Mouse (Mus musculus) midbrain, embryonic 16.5 days (tissue): ENCODE results near the gene Gm49721. TPM values are rescaled to one million over a fixed set of nuclear protein-coding genes. Genes with fewer than 3 reads are reported as not detected.
"Not testable (repeated sequence)": the region's sequence is repeated elsewhere in the genome, so short reads cannot be mapped to it uniquely, and the experiment has no call there.

ENCODE experiments used
- ATAC-seq: fragments of 200-750 bp; cut with Nextera tagmentation; 2 replicates; pipeline ENCODE4 v1.8.0; 2017; ENCODE audit warnings: moderate TSS enrichment
- H3K27ac ChIP-seq: fragments of 300-500 bp; sonication (generic); 2 replicates; pipeline ENCODE4 v1.5.1; 2014; ENCODE audit warnings: mild to moderate bottlenecking, low read length, mixed read lengths
- H3K27me3 ChIP-seq: fragments of 300-500 bp; sonication (generic); 2 replicates; pipeline ENCODE4 v1.6.1; 2014; ENCODE audit warnings: low read depth, low read length, mixed read lengths; ENCODE audit not compliant: control insufficient read depth, insufficient read depth
- H3K36me3 ChIP-seq: fragments of 300-500 bp; sonication (generic); 2 replicates; pipeline ENCODE4 v1.6.1; 2014; ENCODE audit warnings: mild to moderate bottlenecking, low read length, moderate library complexity, mixed read lengths; ENCODE audit not compliant: control insufficient read depth, insufficient read depth
- H3K4me1 ChIP-seq: fragments of 300-500 bp; sonication (generic); 2 replicates; pipeline ENCODE4 v1.6.1; 2014; ENCODE audit warnings: mild to moderate bottlenecking, low read length, mixed read lengths; ENCODE audit not compliant: control insufficient read depth, insufficient read depth
- H3K4me2 ChIP-seq: fragments of 300-500 bp; sonication (generic); 2 replicates; pipeline ENCODE4 v1.6.1; 2014; ENCODE audit warnings: mild to moderate bottlenecking, low read length, mixed read lengths
- H3K4me3 ChIP-seq: fragments of 300-500 bp; sonication (generic); 2 replicates; pipeline ENCODE4 v1.5.1; 2014; ENCODE audit warnings: low read depth, mild to moderate bottlenecking, low read length, moderate library complexity, mixed read lengths
- H3K9ac ChIP-seq: fragments of 300-500 bp; sonication (generic); 2 replicates; pipeline ENCODE4 v1.6.1; 2014; ENCODE audit warnings: low read depth, low read length, mixed read lengths
- H3K9me3 ChIP-seq: fragments of 300-500 bp; sonication (generic); replicated peaks from 2 replicates; pipeline ENCODE4 v1.6.1; 2014; ENCODE audit warnings: mild to moderate bottlenecking, low read length, mixed read lengths; ENCODE audit not compliant: control insufficient read depth, poor library complexity, severe bottlenecking
- WGBS: fragments of 180-500 bp; shearing (Covaris S2); extraction: QIAGEN DNeasy Blood & Tissue Kit; methylation state at CpG from one replicate; pipeline ENCODE4 v1.1.7; 2014; 5-methylcytosine and 5-hydroxymethylcytosine counted together
- polyA plus RNA-seq: library from polyadenylated mRNA; unstranded; fragments of >200 nt; fragmentation: Nextera tagmentation; extraction: Ambion mirVana; gene quantifications from 2 replicates; pipeline ENCODE4 v1.2.1, GENCODE M21; 2015

Gene Gm49721
- polyA plus RNA-seq, 1 experiment from 2014 or later = 0.44 TPM

DNA sequence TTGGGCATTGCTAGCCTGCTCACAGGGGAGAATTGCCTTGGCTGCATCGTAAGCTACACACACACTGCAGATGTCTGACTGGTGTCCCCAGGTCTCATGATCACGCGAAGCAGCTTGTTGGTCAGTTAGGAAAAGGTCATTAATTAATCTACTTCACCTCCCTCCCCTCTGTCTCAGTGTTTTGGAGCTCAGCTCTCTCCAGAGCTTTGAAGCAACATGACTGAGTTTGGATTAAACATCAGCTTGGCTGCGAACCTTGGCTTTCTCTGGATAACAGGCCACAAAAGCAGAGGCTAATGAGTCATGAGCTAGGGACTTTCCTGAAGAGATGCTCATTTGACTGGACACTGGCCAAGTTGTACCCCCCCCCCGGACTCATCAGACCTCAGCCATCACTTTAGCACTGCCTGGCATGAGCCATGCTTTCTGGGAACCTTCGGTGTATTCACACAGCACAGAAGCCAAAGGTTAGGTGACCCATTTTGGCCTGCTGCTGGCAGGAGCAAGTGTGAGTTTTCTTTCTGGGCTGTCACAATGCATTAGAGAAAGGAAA lies 52.0 kb downstream of the Gm49721 start:
- H3K4me1 ChIP-seq, H3K9me3 ChIP-seq, H3K27ac ChIP-seq, H3K9ac ChIP-seq, ATAC-seq, H3K4me3 ChIP-seq, H3K36me3 ChIP-seq, H3K4me2 ChIP-seq, H3K27me3 ChIP-seq: not testable (repeated sequence)
- 82% methylated on average over 3 of the region's 6 CpGs for WGBS

DNA sequence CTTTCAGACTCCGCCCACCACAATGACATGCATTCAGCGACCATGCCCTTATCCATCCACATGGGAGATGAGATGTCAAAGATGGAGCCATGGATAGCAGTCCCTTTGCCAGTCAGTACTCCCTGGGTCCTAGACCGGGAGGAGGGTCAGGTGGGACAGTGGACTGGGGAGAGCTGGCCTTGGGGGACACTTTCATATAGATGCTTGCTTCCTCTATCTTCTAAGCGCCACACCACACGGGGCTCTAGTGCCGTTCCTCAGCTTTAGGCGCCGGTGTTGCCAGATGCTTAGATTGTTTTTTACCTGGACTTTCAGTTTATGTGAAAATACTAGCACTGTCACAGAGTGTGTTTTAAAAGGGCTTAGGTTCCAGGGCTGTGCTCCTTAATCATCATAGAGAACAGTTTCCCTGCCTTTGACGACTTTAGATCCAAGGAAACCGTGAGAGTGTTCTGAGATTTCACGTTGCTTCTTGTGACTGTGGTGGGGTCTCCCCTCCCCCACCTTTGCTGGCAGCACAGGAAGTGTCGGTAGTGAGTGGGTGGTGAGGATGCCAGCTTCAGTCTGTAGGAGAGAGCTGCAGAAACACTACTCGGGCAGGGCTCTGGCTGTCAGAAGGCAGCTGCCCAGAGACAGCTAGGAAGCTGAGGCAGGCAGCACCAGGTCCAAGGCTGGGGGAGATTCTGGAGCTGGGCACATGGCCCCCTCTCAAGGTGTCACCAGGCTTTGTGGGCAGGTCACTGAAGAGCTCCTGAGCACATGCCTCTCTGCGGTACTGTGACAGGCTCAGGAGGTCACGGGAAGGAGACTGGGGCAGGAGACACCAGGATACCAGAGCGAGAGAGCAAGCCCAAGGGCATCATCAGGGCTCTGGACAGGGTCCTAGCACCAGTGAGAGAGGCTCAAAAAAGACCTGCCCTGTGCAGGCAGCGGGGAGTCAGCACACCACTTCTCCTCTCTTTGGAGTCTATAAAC lies 54.8 kb downstream of the Gm49721 start:
- not testable (repeated sequence) for H3K9ac ChIP-seq, ATAC-seq, H3K36me3 ChIP-seq, H3K4me2 ChIP-seq, H3K27ac ChIP-seq, H3K9me3 ChIP-seq, H3K27me3 ChIP-seq, H3K4me1 ChIP-seq, H3K4me3 ChIP-seq
- WGBS = 43% methylated on average over 2 of the region's 17 CpGs

DNA sequence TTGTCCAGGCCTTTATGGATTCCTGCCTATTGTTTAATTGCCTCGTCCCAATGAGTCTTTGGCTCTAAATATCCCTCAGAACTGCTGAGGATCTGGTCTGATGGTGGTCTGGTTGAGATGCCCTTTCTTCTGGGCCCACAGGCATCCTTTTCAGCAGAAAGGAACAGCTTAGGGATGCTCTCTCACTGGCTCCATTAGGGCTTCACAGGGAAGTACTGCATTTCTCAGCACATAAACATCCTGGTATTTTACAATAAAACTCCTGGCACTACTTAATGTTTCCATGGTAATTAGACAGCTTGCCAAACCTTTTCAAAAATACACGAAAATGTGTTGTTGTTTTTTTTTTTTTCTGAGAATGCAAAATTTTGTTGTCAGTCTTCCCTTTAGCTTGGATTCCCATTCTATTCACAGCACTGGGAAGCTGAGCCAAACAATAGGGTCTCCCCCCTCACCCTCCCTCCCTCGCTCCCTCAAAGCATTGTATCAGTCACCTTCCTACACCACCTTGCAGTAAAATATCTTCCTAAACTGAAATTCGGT lies 90.4 kb downstream of the Gm49721 start:
- not testable (repeated sequence) for H3K36me3 ChIP-seq, H3K9me3 ChIP-seq, H3K4me2 ChIP-seq, H3K27ac ChIP-seq, H3K4me3 ChIP-seq, H3K27me3 ChIP-seq, H3K9ac ChIP-seq, ATAC-seq, H3K4me1 ChIP-seq
- WGBS = 38% methylated on average over 2 of the region's 4 CpGs

DNA sequence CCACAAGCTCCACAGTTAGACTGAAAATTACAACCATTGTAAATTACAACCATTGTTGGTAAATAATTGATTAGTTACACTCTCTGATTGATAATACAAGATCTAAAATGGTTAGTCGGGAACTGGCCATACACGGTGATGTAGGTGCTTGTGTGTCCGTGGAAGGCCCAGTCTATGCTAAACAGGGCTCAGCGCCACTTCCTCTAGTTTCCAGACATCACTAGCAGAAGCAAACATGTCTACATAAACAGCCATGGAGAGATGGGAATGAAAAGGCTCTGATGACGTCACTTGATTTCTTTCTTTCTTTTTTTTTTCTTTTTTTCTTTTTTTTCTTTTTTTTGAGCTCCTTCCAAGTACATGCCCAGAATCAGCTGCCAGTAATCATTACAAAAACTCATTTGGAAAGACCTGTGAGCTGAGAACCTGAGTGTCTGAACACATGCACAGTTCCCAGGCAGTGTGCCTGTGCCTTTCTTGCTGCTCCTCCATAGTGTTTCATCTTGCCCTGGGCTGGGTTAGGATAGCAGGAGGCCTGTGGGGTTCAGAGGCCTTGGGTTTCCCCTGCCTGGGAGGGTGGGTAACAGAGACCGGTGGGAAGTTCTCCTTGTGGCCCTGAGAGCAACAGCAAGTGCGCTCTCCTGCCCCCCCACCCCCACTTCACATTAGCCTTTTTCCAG lies 91.0 kb downstream of the Gm49721 start:
- not testable (repeated sequence) for H3K4me3 ChIP-seq, H3K4me1 ChIP-seq, H3K27ac ChIP-seq, H3K9me3 ChIP-seq, H3K4me2 ChIP-seq, H3K36me3 ChIP-seq, H3K27me3 ChIP-seq, H3K9ac ChIP-seq
- ATAC-seq = 0 out of 2 replicates have a peak, but pooled peaks have one; percentile 36
- 47% methylated on average over 5 of the region's 7 CpGs for WGBS

DNA sequence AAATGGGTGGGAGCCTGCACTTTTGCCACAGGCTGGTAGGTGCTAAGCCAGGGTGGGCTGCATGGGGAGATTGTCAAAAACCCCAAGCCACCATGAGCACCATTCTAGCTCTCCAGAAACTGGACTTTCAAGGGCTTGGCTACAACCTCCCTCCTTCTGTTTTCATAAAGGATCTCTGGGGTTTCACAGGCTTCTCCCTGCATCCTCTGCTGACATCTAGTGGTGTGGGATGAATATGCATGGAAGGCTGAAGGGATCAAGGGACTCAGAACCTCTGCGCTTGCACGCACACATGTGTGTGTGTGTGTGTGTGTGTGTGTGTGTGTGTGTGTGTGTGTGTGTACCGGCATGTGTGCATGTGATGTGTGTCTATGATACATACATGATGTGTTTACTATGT lies 95.8 kb downstream of the Gm49721 start:
- not testable (repeated sequence) for H3K27me3 ChIP-seq, H3K27ac ChIP-seq, H3K9me3 ChIP-seq, H3K4me1 ChIP-seq, H3K9ac ChIP-seq, H3K36me3 ChIP-seq, H3K4me2 ChIP-seq, H3K4me3 ChIP-seq
- 30% methylated on average over 3 of the region's 3 CpGs for WGBS
- ATAC-seq = peak; percentile 56

DNA sequence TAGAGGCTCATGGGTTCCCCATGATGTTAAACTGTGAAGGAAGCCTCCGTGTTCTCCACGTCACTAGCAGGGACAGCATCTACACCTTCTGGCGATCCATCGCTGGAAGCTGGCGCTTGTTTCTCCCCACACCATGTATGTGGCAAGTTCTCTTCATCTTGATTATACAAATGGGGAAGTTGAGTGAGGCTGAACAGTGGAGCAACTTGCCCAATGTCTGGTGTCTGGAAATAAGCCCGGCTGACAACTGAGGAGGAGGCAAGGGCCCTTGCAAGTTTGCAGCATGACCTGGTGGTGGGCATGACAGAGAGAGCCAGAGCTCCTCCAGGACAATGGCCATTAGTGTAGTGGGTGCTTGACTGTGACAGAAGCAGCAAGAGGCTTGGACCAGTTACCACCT lies 96.8 kb downstream of the Gm49721 start:
- H3K27ac ChIP-seq, H3K9ac ChIP-seq, H3K36me3 ChIP-seq, H3K4me2 ChIP-seq, H3K4me3 ChIP-seq, ATAC-seq, H3K27me3 ChIP-seq, H3K9me3 ChIP-seq, H3K4me1 ChIP-seq: not testable (repeated sequence)
- WGBS = 90% methylated on average over 5 of the region's 6 CpGs

DNA sequence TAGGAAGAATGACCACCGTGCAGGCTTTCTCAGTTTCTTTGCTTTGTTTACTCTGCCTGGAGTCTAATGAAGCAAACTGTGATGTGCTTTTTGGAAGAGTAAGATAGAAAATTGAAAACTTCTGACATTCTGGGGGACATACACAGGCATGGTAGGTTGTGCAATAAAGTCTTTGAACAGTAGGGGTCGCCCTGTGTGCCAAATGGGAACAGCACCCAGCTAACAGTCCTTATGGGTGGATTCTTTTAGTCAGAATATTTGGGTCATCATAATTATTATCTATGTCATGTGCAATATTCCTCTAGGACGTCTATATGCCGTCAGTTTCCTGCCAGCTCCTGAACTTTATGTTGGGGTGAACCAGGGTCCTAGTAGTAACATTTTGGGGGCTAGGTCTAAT lies 100.9 kb downstream of the Gm49721 start:
- not testable (repeated sequence) for H3K4me2 ChIP-seq, H3K27me3 ChIP-seq, H3K9me3 ChIP-seq, ATAC-seq, H3K4me1 ChIP-seq, H3K9ac ChIP-seq, H3K4me3 ChIP-seq, H3K36me3 ChIP-seq, H3K27ac ChIP-seq
- 0% methylated on average over 1 of the region's 4 CpGs for WGBS

DNA sequence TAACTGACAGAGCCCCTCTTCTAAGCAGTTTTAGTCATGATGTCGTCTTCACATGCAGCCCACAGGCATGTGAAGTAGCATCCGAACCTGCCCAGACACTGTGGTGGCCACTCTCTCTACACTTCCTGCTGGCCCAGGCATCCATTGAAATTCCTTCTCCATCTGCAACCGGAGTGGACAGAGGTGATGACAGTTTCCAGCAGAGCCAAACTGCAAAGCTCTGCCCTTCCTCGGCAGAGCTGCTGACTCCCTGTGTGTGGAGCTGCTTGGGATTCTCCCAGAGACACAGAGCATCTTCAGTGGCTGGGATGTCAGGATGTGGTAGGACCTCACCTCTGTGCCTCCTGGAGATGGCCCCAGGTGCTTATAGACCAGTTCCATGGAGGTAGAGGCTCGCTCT lies 105.8 kb downstream of the Gm49721 start:
- not testable (repeated sequence) for ATAC-seq, H3K27ac ChIP-seq, H3K4me2 ChIP-seq, H3K4me3 ChIP-seq, H3K9me3 ChIP-seq, H3K4me1 ChIP-seq, H3K27me3 ChIP-seq, H3K9ac ChIP-seq, H3K36me3 ChIP-seq
- WGBS = no CpG with 5 or more reads among the region's 5 CpGs
